Mouse (Mus musculus): ENCODE data around the gene Rtl10.

DNA sequence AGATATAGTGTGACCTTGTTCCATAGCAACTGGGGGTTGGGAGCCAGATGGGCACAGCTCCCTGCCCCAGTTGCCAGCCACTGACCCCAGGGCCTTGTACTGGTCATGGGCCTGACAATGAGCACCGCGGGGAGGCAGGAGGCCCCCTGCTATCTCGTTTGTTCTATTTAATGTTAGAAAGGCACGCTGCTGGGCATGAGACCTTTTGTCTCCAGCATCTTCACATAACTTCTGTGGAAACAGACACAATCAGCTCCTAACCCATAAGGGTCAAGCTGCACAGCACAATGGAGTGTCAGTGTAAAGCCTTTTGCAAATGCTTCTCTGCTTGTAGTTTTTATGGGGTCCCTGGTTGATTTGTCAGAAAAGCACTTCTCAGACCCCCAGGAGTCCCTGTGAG is 14.3 kb upstream of the Rtl10 start:
- no peak for TF ChIP-seq CTCF (IDR thresholded peaks at IDR 0.05; ENCODE audit: low read depth, low read length)
- TF ChIP-seq POLR2A (IDR thresholded peaks at IDR 0.05; ENCODE audit: extremely low read depth, insufficient read depth, low read length), result no peak

Data from liver, adult 2 months (tissue).